Mouse (Mus musculus): ENCODE results near the gene Lcp1. TPM values are rescaled to one million over a fixed set of nuclear protein-coding genes. Genes with fewer than 3 reads are reported as not detected.

The Lcp1 gene
- total and polyA plus RNA-seq, 2 experiments: 15.5 to 55.5 TPM

- Histone ChIP-seq H3K9ac (ENCODE audit: low read depth, low read length) (no peak overlapping the region), H3K4me3 (ENCODE audit: insufficient read depth, low read depth, low read length) (no peak overlapping the region), H3K27me3 (ENCODE audit: control insufficient read depth, insufficient read depth, low read length) (no peaks in the 10 kb centered on the region), H3K36me3 (ENCODE audit: control insufficient read depth, insufficient read depth, low read length) (no peaks in the 10 kb centered on the region; the same call in 1 of the 2 replicates), H3K4me1 (ENCODE audit: control insufficient read depth, insufficient read depth, low read length) (no peaks in the 10 kb centered on the region; the same call in 1 of the 2 replicates), H3K27ac (replicated peaks; ENCODE audit: insufficient read depth, low read depth, low read length) (no peak overlapping the region), H3K79me2 (ENCODE audit: control insufficient read depth, insufficient read depth, low read length) (peaks cover 7% of the 10 kb centered on the region; the same call in 1 of the 2 replicates)
- no peak for DNase-seq (ENCODE audit: extremely low read depth, low read depth, low spot score)
- no peak for TF ChIP-seq CTCF (IDR thresholded peaks at IDR 0.05; ENCODE audit: low read depth, low read length)
- TF ChIP-seq POLR2A (IDR thresholded peaks at IDR 0.05; ENCODE audit: extremely low read depth, insufficient read depth, low read length): no peak
- 80% methylated on average over 9 of the region's 9 CpGs for WGBS
Observed at GRCm38 (mm10) chr14:75181062-75181935, 50.4 kb downstream of the Lcp1 start.

- Histone ChIP-seq H3K4me1 (ENCODE audit: control insufficient read depth, insufficient read depth, low read length) (no peaks in the 10 kb centered on the region; the same call in 1 of the 2 replicates), H3K9ac (ENCODE audit: low read depth, low read length) (no peak overlapping the region; the same call in 1 of the 2 replicates), H3K36me3 (ENCODE audit: control insufficient read depth, insufficient read depth, low read length) (no peaks in the 10 kb centered on the region; the same call in 1 of the 2 replicates), H3K79me2 (ENCODE audit: control insufficient read depth, insufficient read depth, low read length) (peaks cover 7% of the 10 kb centered on the region; the same call in 1 of the 2 replicates), H3K4me3 (ENCODE audit: insufficient read depth, low read depth, low read length) (no peak overlapping the region), H3K27me3 (ENCODE audit: control insufficient read depth, insufficient read depth, low read length) (no peaks in the 10 kb centered on the region), H3K27ac (replicated peaks; ENCODE audit: insufficient read depth, low read depth, low read length) (no peak overlapping the region)
- TF ChIP-seq POLR2A (IDR thresholded peaks at IDR 0.05; ENCODE audit: extremely low read depth, insufficient read depth, low read length) (no peak), CTCF (IDR thresholded peaks at IDR 0.05; ENCODE audit: low read depth, low read length) (no peak)
- DNase-seq (ENCODE audit: extremely low read depth, low read depth, low spot score): no peak
- 51% methylated on average over 4 of the region's 4 CpGs for WGBS
Observed at GRCm38 (mm10) chr14:75182378-75182777, 51.5 kb downstream of the Lcp1 start.

GRCm38 (mm10) chr14:75182831-75183230 lies 51.9 kb downstream of the Lcp1 start:
- Histone ChIP-seq H3K4me1 (ENCODE audit: control insufficient read depth, insufficient read depth, low read length) (no peaks in the 10 kb centered on the region; the same call in 1 of the 2 replicates), H3K4me3 (ENCODE audit: insufficient read depth, low read depth, low read length) (no peak overlapping the region), H3K9ac (ENCODE audit: low read depth, low read length) (no peak overlapping the region; the same call in 1 of the 2 replicates), H3K79me2 (ENCODE audit: control insufficient read depth, insufficient read depth, low read length) (peaks cover 7% of the 10 kb centered on the region; the same call in 1 of the 2 replicates), H3K36me3 (ENCODE audit: control insufficient read depth, insufficient read depth, low read length) (no peaks in the 10 kb centered on the region; the same call in 1 of the 2 replicates), H3K27ac (replicated peaks; ENCODE audit: insufficient read depth, low read depth, low read length) (no peak overlapping the region), H3K27me3 (ENCODE audit: control insufficient read depth, insufficient read depth, low read length) (no peaks in the 10 kb centered on the region)
- 91% methylated on average over 5 of the region's 5 CpGs for WGBS
- TF ChIP-seq POLR2A (IDR thresholded peaks at IDR 0.05; ENCODE audit: extremely low read depth, insufficient read depth, low read length) (no peak), CTCF (IDR thresholded peaks at IDR 0.05; ENCODE audit: low read depth, low read length) (no peak)
- no peak for DNase-seq (ENCODE audit: extremely low read depth, low read depth, low spot score)

GRCm38 (mm10) chr14:75184069-75184790 lies 53.3 kb downstream of the Lcp1 start:
- Histone ChIP-seq H3K27me3 (ENCODE audit: control insufficient read depth, insufficient read depth, low read length) (no peaks in the 10 kb centered on the region), H3K4me3 (ENCODE audit: insufficient read depth, low read depth, low read length) (no peak overlapping the region), H3K27ac (replicated peaks; ENCODE audit: insufficient read depth, low read depth, low read length) (no peak overlapping the region), H3K4me1 (ENCODE audit: control insufficient read depth, insufficient read depth, low read length) (no peaks in the 10 kb centered on the region; the same call in 1 of the 2 replicates), H3K9ac (ENCODE audit: low read depth, low read length) (no peak overlapping the region), H3K79me2 (ENCODE audit: control insufficient read depth, insufficient read depth, low read length) (peaks cover 7% of the 10 kb centered on the region; the same call in 1 of the 2 replicates), H3K36me3 (ENCODE audit: control insufficient read depth, insufficient read depth, low read length) (no peaks in the 10 kb centered on the region; the same call in 1 of the 2 replicates)
- no peak for DNase-seq (ENCODE audit: extremely low read depth, low read depth, low spot score)
- TF ChIP-seq POLR2A (IDR thresholded peaks at IDR 0.05; ENCODE audit: extremely low read depth, insufficient read depth, low read length) (no peak), CTCF (IDR thresholded peaks at IDR 0.05; ENCODE audit: low read depth, low read length) (no peak)
- WGBS: 92% methylated on average over 4 of the region's 4 CpGs

GRCm38 (mm10) chr14:75185796-75186594 lies 55.1 kb downstream of the Lcp1 start:
- Histone ChIP-seq H3K4me1 (ENCODE audit: control insufficient read depth, insufficient read depth, low read length) (no peaks in the 10 kb centered on the region; the same call in 1 of the 2 replicates), H3K27ac (replicated peaks; ENCODE audit: insufficient read depth, low read depth, low read length) (no peak overlapping the region), H3K79me2 (ENCODE audit: control insufficient read depth, insufficient read depth, low read length) (peaks cover 5% of the 10 kb centered on the region; the same call in 1 of the 2 replicates), H3K4me3 (ENCODE audit: insufficient read depth, low read depth, low read length) (no peak overlapping the region), H3K36me3 (ENCODE audit: control insufficient read depth, insufficient read depth, low read length) (peaks cover 3% of the 10 kb centered on the region; the same call in 1 of the 2 replicates), H3K27me3 (ENCODE audit: control insufficient read depth, insufficient read depth, low read length) (no peaks in the 10 kb centered on the region), H3K9ac (ENCODE audit: low read depth, low read length) (no peak overlapping the region)
- peak; percentile 25 for DNase-seq (ENCODE audit: extremely low read depth, low read depth, low spot score)
- 45% methylated on average over 5 of the region's 5 CpGs for WGBS
- no peak for TF ChIP-seq CTCF (IDR thresholded peaks at IDR 0.05; ENCODE audit: low read depth, low read length)
- no peak for TF ChIP-seq POLR2A (IDR thresholded peaks at IDR 0.05; ENCODE audit: extremely low read depth, insufficient read depth, low read length)
